ENCODE assay signal across 11 mouse cellular contexts in the genomic region with DNA sequence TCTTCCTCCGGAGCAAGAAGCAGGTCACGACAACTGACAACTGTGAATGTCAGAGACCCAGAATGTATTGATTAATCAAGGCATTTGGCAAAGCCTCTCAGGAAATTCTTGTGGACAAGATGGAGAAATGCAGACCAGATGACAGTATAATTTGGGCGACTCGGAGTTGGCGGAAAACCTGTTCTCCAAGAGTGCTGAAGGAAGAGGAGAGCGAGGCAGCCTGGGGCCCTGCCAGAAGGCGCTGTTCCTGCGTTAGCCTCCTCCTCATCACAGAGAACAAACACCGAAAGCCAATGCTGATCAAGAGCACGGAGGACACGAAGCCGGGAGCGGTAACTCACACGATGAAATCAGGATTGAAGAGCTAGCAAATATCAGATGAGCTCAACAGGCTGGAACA.
A peak's percentile ranks its signal among the peaks of the same experiment; 100 is the strongest.
DNase-seq lines count a peak whose midpoint lies in the region; ATAC-seq lines count a peak whose summit lies in the region.
"Had no signal": no experiment of that assay in that cellular context is flagged by ENCODE, and none has a peak within 500 bp of the region (broad histone marks: within the 10 kb centered on the region; RNA-seq: fewer than 3 reads in every experiment).

No protein-coding gene starts in this region.

- H3K4me2 ChIP-seq in midbrain, embryonic 16.5 days (ENCODE audit: low read length) = no peak overlapping the region
- no peak overlapping the region for H3K4me2 ChIP-seq in forebrain, embryonic 16.5 days (ENCODE audit: low read length)
- H3K4me2 ChIP-seq in heart, embryonic 12.5 days = no peak overlapping the region
- H3K4me2 ChIP-seq: hindbrain, embryonic 12.5 days had no signal

- DNase-seq in midbrain, embryonic 10.5 days (ENCODE audit: low spot score) = no peak
- peak; percentile 29 to 45 for DNase-seq in layer of hippocampus, postnatal 36 days
- no peak for DNase-seq in heart, adult 11 months
- DNase-seq in spleen, adult 12 weeks (ENCODE audit: low spot score) = no peak
- DNase-seq: liver; retina, postnatal 1 day; thymus, adult 18-20 months had no signal

- no peak overlapping the region for H3K9ac ChIP-seq in midbrain, embryonic 16.5 days (ENCODE audit: low read depth, low read length)
- H3K9ac ChIP-seq in forebrain, embryonic 16.5 days (replicated peaks; ENCODE audit: low read depth, low read length) = no peak overlapping the region
- H3K9ac ChIP-seq in heart, embryonic 12.5 days = no peak overlapping the region
- H3K9ac ChIP-seq: hindbrain, embryonic 12.5 days had no signal

- H3K4me3 ChIP-seq in midbrain, embryonic 10.5 days = no peak overlapping the region
- H3K4me3 ChIP-seq in midbrain, embryonic 16.5 days (ENCODE audit: low read depth, low read length) = no peak overlapping the region
- no peak overlapping the region for H3K4me3 ChIP-seq in forebrain, embryonic 16.5 days (replicated peaks; ENCODE audit: low read length)
- H3K4me3 ChIP-seq in heart, embryonic 12.5 days = no peak overlapping the region
- H3K4me3 ChIP-seq: hindbrain, embryonic 12.5 days had no signal

- ATAC-seq in midbrain, embryonic 16.5 days = no peak
- ATAC-seq in forebrain, embryonic 16.5 days = no peak
- ATAC-seq in heart, embryonic 12.5 days (ENCODE audit: insufficient number of reproducible peaks, low FRiP score) = no peak

- no peaks in the 10 kb centered on the region for H3K36me3 ChIP-seq in midbrain, embryonic 10.5 days
- no peaks in the 10 kb centered on the region for H3K36me3 ChIP-seq in midbrain, embryonic 16.5 days (ENCODE audit: control insufficient read depth, insufficient read depth, low read length)
- no peaks in the 10 kb centered on the region for H3K36me3 ChIP-seq in forebrain, embryonic 16.5 days (ENCODE audit: control insufficient read depth, insufficient read depth)
- no peaks in the 10 kb centered on the region for H3K36me3 ChIP-seq in heart, embryonic 12.5 days
- H3K36me3 ChIP-seq: hindbrain, embryonic 12.5 days had no signal

- H3K9me3 ChIP-seq in midbrain, embryonic 10.5 days (replicated peaks) = no peaks in the 10 kb centered on the region
- no peaks in the 10 kb centered on the region for H3K9me3 ChIP-seq in midbrain, embryonic 16.5 days (replicated peaks; ENCODE audit: control insufficient read depth, low read length, poor library complexity, severe bottlenecking)
- H3K9me3 ChIP-seq in forebrain, embryonic 16.5 days (ENCODE audit: control insufficient read depth, low read length) = no peaks in the 10 kb centered on the region
- no peaks in the 10 kb centered on the region for H3K9me3 ChIP-seq in heart, embryonic 12.5 days (replicated peaks)
- H3K9me3 ChIP-seq: hindbrain, embryonic 12.5 days had no signal

- H3K27ac ChIP-seq in midbrain, embryonic 10.5 days (replicated peaks) = peak overlapping the region; percentile 81
- H3K27ac ChIP-seq in midbrain, embryonic 16.5 days (ENCODE audit: low read length) = no peak overlapping the region
- H3K27ac ChIP-seq in forebrain, embryonic 16.5 days (ENCODE audit: low read length) = 0 out of 2 replicates have a peak overlapping the region, but pooled peaks have one; percentile 39
- no peak overlapping the region for H3K27ac ChIP-seq in heart, embryonic 12.5 days (ENCODE audit: poor library complexity, severe bottlenecking)
- H3K27ac ChIP-seq: hindbrain, embryonic 12.5 days had no signal

- 86% methylated on average over 14 of the region's 14 CpGs for WGBS in midbrain, embryonic 10.5 days
- WGBS in midbrain, embryonic 16.5 days = 79% methylated on average over 14 of the region's 14 CpGs
- WGBS in forebrain, embryonic 16.5 days = 72% methylated on average over 14 of the region's 14 CpGs
- 84% methylated on average over 14 of the region's 14 CpGs for WGBS in heart, embryonic 12.5 days

- peaks cover 57% of the 10 kb centered on the region for H3K4me1 ChIP-seq in midbrain, embryonic 10.5 days
- H3K4me1 ChIP-seq in midbrain, embryonic 16.5 days (ENCODE audit: control insufficient read depth, insufficient read depth, low read length) = peaks cover 18% of the 10 kb centered on the region
- peaks cover 28% of the 10 kb centered on the region for H3K4me1 ChIP-seq in forebrain, embryonic 16.5 days (replicated peaks; ENCODE audit: control insufficient read depth, insufficient read depth, low read length)
- H3K4me1 ChIP-seq in heart, embryonic 12.5 days (replicated peaks) = no peaks in the 10 kb centered on the region

- peaks cover 19% of the 10 kb centered on the region; the same call in 1 of the 2 replicates for H3K27me3 ChIP-seq in midbrain, embryonic 10.5 days (ENCODE audit: low read depth, poor library complexity, severe bottlenecking)
- no peaks in the 10 kb centered on the region for H3K27me3 ChIP-seq in midbrain, embryonic 16.5 days (ENCODE audit: control insufficient read depth, insufficient read depth, low read depth, low read length)
- no peaks in the 10 kb centered on the region for H3K27me3 ChIP-seq in forebrain, embryonic 16.5 days (replicated peaks; ENCODE audit: control insufficient read depth, insufficient read depth, low read length)
- no peaks in the 10 kb centered on the region for H3K27me3 ChIP-seq in heart, embryonic 12.5 days (replicated peaks)
- H3K27me3 ChIP-seq: hindbrain, embryonic 12.5 days had no signal

Comparison
In these comparisons a context has a peak if more than half of its experiments do, and no peak if none do; other contexts are left out.
1. H3K27ac ChIP-seq: peak in midbrain, embryonic 10.5 days (single experiment) and forebrain, embryonic 16.5 days (single experiment); none in midbrain, embryonic 16.5 days (single experiment) and heart, embryonic 12.5 days (single experiment).
2. DNase-seq: peak in layer of hippocampus, postnatal 36 days (2 of 2); none in midbrain, embryonic 10.5 days (single experiment), heart, adult 11 months (single experiment) and spleen, adult 12 weeks (single experiment).